Mouse (Mus musculus) layer of hippocampus, adult 8-10 months (tissue): Measurements from ENCODE around the gene Best2. TPM values are rescaled to one million over a fixed set of nuclear protein-coding genes. Genes with fewer than 3 reads are reported as not detected.
A peak's percentile ranks its signal among the peaks of the same experiment; 100 is the strongest.

ENCODE experiments used
- DNase-seq, 2 experiments: peaks; one replicate each; pipeline ENCODE4 v3.0.0; 2022; ENCODE audit warnings: low spot score in 2 of 2
- microRNA-seq, 2 experiments: library from miRNA; unstranded; fragments of <30 nt; microRNA quantifications; one replicate each; pipeline ENCODE4 v1.2.0; 2022
- total RNA-seq, 4 experiments: library from RNA; stranded (reverse); gene quantifications; 2 replicates each; pipeline ENCODE4 v1.2.4; 2022

Gene Best2
- total RNA-seq, 4 experiments from 2014 or later = not detected

DNA sequence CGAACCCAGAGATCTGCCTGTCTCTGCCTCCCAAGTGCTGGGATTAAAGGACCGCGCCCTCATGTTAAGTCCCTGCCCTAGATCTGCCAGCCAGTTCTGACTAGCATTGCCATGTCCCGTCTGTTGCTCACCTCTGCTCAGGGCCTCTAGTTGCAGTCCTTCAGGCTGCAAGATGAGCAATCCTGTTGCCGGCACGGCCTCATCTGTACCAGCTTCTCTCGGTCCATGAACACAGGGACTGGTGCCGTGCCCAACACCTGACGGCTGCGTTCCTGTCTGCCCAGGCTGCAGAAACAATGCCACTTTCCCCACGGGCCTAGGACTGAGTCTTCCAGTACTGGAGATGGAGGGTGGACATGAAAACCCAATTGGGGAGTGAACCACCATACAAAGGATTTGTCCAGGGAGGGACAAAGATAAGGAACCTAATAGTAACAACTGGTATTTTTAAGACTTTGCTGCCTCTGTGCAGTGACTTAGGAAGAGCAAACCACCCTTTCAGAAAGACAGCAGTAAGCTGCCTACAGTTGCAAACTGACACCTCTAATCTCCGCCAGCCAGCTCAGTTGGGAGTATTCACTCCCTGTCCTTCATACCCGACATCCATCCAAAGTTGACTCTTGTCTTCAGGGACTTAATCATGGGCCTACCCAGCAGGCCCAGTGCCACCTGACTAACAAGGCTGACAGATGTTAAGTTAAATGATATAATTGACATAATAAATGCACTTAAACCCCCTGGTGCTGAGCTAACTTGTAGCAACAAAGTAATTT is 46.6 kb downstream of the Best2 start:
- peak in 1 of 2 experiments; percentile 3 for DNase-seq

GRCm38 (mm10) chr8:84966603-84967002 is 47.7 kb downstream of the Best2 start:
- DNase-seq = no peak

DNA sequence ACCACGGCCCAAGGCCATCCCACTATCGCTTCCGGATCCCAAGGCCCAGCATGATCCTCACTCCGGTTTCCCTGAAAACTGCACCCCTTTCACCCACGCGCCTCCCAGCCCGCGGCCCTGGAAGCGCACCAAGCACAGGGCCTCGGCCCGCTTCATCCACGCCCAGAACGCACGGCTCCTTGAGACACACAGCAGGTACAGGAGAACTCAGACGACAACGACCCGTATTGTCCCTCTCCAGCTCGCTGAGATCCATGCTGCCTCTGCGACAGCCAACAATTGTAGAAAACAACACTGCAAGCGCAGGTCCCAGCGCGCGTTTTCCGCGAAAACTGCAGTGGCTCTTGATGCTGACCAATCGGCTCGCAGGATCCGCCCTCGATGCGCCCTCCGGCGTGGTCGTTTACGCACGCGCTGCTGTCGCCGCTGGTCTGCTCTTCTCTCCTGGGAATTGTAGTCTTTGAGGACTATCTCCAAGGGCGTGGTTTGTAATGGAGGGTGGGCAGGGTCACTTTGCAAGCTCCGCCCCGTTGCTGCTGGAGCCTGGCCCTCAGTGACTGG is 48.5 kb downstream of the Best2 start:
- DNase-seq = peak; percentile 93 to 94

- DNase-seq = no peak
These were observed 50.4 kb downstream of the Best2 start for GRCm38 (mm10) chr8:84963952-84964351.

DNA sequence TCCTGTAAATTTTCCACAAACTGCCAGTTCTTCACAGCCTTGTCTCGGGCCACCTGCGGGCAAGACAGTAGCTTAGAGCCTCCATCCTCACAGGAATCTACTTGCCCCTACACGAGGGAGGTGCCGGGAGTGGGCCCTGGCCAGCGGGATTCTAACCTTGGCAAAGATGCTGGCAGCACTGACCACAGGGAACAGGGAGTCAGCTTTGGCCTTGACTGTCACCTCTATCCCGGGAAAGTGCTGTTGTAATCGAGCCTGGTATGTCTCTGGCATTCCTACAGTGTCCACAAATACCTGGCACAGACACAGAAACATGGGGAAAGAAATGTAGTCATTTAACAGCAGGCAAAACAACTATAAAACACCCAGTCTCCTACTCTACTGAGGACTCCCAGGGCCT is 54.5 kb downstream of the Best2 start:
- DNase-seq = no peak

Small RNA genes within 50 kb of the gene (microRNA-seq; reads per million reads assigned to microRNA genes)
- 4.5 reads per million in 2 experiments for gene Mir7070

Other genes starting within 250 kb of the Best2 start
- gene Nfix, start 214.2 kb downstream of the Best2 start, total RNA-seq = 100 to 1,000 TPM; 453 to 552 (median 494) TPM
- gene Dand5, start 191.7 kb downstream of the Best2 start, total RNA-seq = 10 to 100 TPM in 1 of 4 experiments, 1 to 10 TPM in 3; 8.4 to 10.5 (median 8.9) TPM
- gene Gadd45gip1, start 183.0 kb downstream of the Best2 start, total RNA-seq = 10 to 100 TPM; 21.6 to 27.7 (median 23.3) TPM
- gene Rad23a, start 173.9 kb downstream of the Best2 start, total RNA-seq = 10 to 100 TPM; 66.4 to 76.2 (median 70.5) TPM
- gene Calr, start 167.6 kb downstream of the Best2 start, total RNA-seq = 100 to 1,000 TPM; 399 to 630 (median 506) TPM
- gene Farsa, start 157.5 kb downstream of the Best2 start, total RNA-seq = 10 to 100 TPM; 47.2 to 54.8 (median 52.9) TPM
- 10 to 100 TPM; 13.0 to 18.4 (median 14.5) TPM for gene Syce2, start 142.4 kb downstream of the Best2 start, total RNA-seq
- 10 to 100 TPM; 38.7 to 46.2 (median 40.4) TPM for gene Gcdh, start 120.6 kb downstream of the Best2 start, total RNA-seq
- under 1 TPM in 2 of 4 experiments, not detected in 2; 0.21 to 0.31 TPM for gene Klf1, start 112.6 kb downstream of the Best2 start, total RNA-seq
- 10 to 100 TPM in 2 of 4 experiments, 1 to 10 TPM in 2; 4.4 to 18.9 (median 9.2) TPM for gene Dnase2a, start 106.0 kb downstream of the Best2 start, total RNA-seq
- gene Mast1, start 77.2 kb downstream of the Best2 start, total RNA-seq = 10 to 100 TPM; 77.3 to 83.2 (median 80.8) TPM
- gene Rtbdn, start 67.5 kb downstream of the Best2 start, total RNA-seq = 1 to 10 TPM; 1.5 to 2.5 (median 1.7) TPM
- gene Gm49661, start 45.1 kb downstream of the Best2 start, total RNA-seq = not detected
- 100 to 1,000 TPM; 328 to 367 (median 342) TPM for gene Prdx2, start 44.9 kb downstream of the Best2 start, total RNA-seq
- 10 to 100 TPM; 36.2 to 46.2 (median 41.2) TPM for gene Rnaseh2a, start 44.8 kb downstream of the Best2 start, total RNA-seq
- gene Junb, start 35.8 kb downstream of the Best2 start, total RNA-seq = 10 to 100 TPM; 61.1 to 79.5 (median 75.6) TPM
- 10 to 100 TPM; 10.9 to 11.6 (median 11.3) TPM for gene Hook2, start 23.9 kb downstream of the Best2 start, total RNA-seq
- 100 to 1,000 TPM; 118 to 124 (median 122) TPM for gene Asna1, start 10.8 kb upstream of the Best2 start, total RNA-seq
- 100 to 1,000 TPM; 105 to 121 (median 116) TPM for gene Trir, start 12.3 kb upstream of the Best2 start, total RNA-seq
- 100 to 1,000 TPM; 146 to 188 (median 162) TPM for gene Tnpo2, start 22.4 kb upstream of the Best2 start, total RNA-seq
- gene Fbxw9, start 45.5 kb upstream of the Best2 start, total RNA-seq = 10 to 100 TPM; 18.1 to 24.4 (median 23.6) TPM
- not detected for gene Gm5741, start 53.5 kb upstream of the Best2 start, total RNA-seq
- 10 to 100 TPM; 57.7 to 62.2 (median 59.1) TPM for gene Dhps, start 57.2 kb upstream of the Best2 start, total RNA-seq
- gene Wdr83os, start 66.2 kb upstream of the Best2 start, total RNA-seq = 10 to 100 TPM; 58.3 to 64.3 (median 61.7) TPM
- 10 to 100 TPM; 20.1 to 32.5 (median 26.4) TPM for gene Wdr83, start 66.8 kb upstream of the Best2 start, total RNA-seq
- 10 to 100 TPM; 33.4 to 98.9 (median 68.8) TPM for gene Man2b1, start 68.7 kb upstream of the Best2 start, total RNA-seq
- 1 to 10 TPM; 6.1 to 8.9 (median 8.5) TPM for gene Zfp791, start 108.6 kb upstream of the Best2 start, total RNA-seq
- not detected for gene Cks1brt, start 137.4 kb upstream of the Best2 start, total RNA-seq
- not detected for gene Olfr371, start 211.5 kb upstream of the Best2 start, total RNA-seq